Mouse (Mus musculus) kidney, adult 2 months (tissue): ENCODE measurements around the gene Bbc3. TPM values are rescaled to one million over a fixed set of nuclear protein-coding genes. Genes with fewer than 3 reads are reported as not detected.

Source experiments
- DNase-seq: peaks from one replicate; pipeline ENCODE4 v3.0.0; 2021
- H3K27ac ChIP-seq: fragments of 200-500 bp; 2 replicates; pipeline ENCODE4 v1.5.1; 2012; ENCODE audit warnings: low read depth, low read length, control low read depth, inconsistent platforms; ENCODE audit not compliant: insufficient read depth
- H3K27me3 ChIP-seq: fragments of 200-500 bp; replicated peaks from 2 replicates; pipeline ENCODE4 v1.6.1; 2012; ENCODE audit warnings: mild to moderate bottlenecking, moderate library complexity, low read length, inconsistent platforms; ENCODE audit not compliant: control insufficient read depth, insufficient read depth
- H3K36me3 ChIP-seq: fragments of 200-500 bp; 2 replicates; pipeline ENCODE4 v1.6.1; 2012; ENCODE audit warnings: mild to moderate bottlenecking, moderate library complexity, low read length, inconsistent platforms; ENCODE audit not compliant: control insufficient read depth, insufficient read depth
- H3K4me1 ChIP-seq: fragments of 200-500 bp; 2 replicates; pipeline ENCODE4 v1.6.1; 2011; ENCODE audit warnings: low read length; ENCODE audit not compliant: control insufficient read depth, insufficient read depth
- H3K4me3 ChIP-seq: fragments of 200-500 bp; 2 replicates; pipeline ENCODE4 v1.5.1; 2011; ENCODE audit warnings: mild to moderate bottlenecking, low read depth, low read length, control low read depth; ENCODE audit not compliant: insufficient read depth
- CTCF ChIP-seq: fragments of 200-500 bp; conservative IDR thresholded peaks from 2 replicates; pipeline ENCODE4 v1.5.1; 2011; ENCODE audit warnings: low read depth, mild to moderate bottlenecking, control low read depth, low read length, moderate library complexity, mixed read lengths; ENCODE audit not compliant: insufficient read depth, insufficient read length
- POLR2A ChIP-seq: fragments of 200-500 bp; IDR thresholded peaks from one replicate; pipeline ENCODE4 v1.6.1; 2011; ENCODE audit warnings: low read depth, low read length, control low read depth
- WGBS: fragments of 180-500 bp; shearing (Covaris S2); methylation state at CpG from one replicate; pipeline ENCODE4 v1.1.7; 2018; 5-methylcytosine and 5-hydroxymethylcytosine counted together
- polyA plus RNA-seq: library from polyadenylated mRNA; depleted of rRNA; stranded (reverse); fragments of >200 nt; gene quantifications from 2 replicates; pipeline ENCODE4 v1.2.3, GENCODE M21; 2012

The Bbc3 gene
- polyA plus RNA-seq, 1 experiment = 5.1 TPM

- Histone ChIP-seq H3K27ac (no peak overlapping the region), H3K27me3 (no peaks in the 10 kb centered on the region), H3K4me3 (no peak overlapping the region), H3K36me3 (no peaks in the 10 kb centered on the region), H3K4me1 (0 out of 2 replicates have a peak, but pooled peaks cover 3% of the 10 kb centered on the region)
- DNase-seq = no peak
- TF ChIP-seq POLR2A (no peak), CTCF (no peak)
- 81% methylated on average over 4 of the region's 4 CpGs for WGBS
Measured at GRCm38 (mm10) chr7:16345297-16345696, 37.1 kb downstream of the Bbc3 start.

- peak; percentile 52 for DNase-seq
- H3K4me1 ChIP-seq = no peaks in the 10 kb centered on the region
- H3K36me3 ChIP-seq = no peaks in the 10 kb centered on the region
- H3K27me3 ChIP-seq = no peaks in the 10 kb centered on the region
- H3K27ac ChIP-seq = peak overlapping the region; percentile 56; the same call in 1 of the 2 replicates
- H3K4me3 ChIP-seq = no peak overlapping the region
- 51% methylated on average over 5 of the region's 5 CpGs for WGBS
- TF ChIP-seq POLR2A (no peak), CTCF (no peak)
Measured at GRCm38 (mm10) chr7:16349999-16350398, 41.8 kb downstream of the Bbc3 start.

GRCm38 (mm10) chr7:16355854-16356594, 47.8 kb downstream of the Bbc3 start:
- Histone ChIP-seq H3K4me1 (no peaks in the 10 kb centered on the region), H3K27me3 (no peaks in the 10 kb centered on the region), H3K27ac (no peak overlapping the region), H3K4me3 (no peak overlapping the region), H3K36me3 (no peaks in the 10 kb centered on the region; the same call in 1 of the 2 replicates)
- TF ChIP-seq CTCF (no peak), POLR2A (no peak)
- no peak for DNase-seq
- 96% methylated on average over 3 of the region's 3 CpGs for WGBS

- H3K36me3 ChIP-seq = no peaks in the 10 kb centered on the region; the same call in 1 of the 2 replicates
- 93% methylated on average over 3 of the region's 3 CpGs for WGBS
- H3K4me1 ChIP-seq = no peaks in the 10 kb centered on the region
- H3K27ac ChIP-seq = no peak overlapping the region
- TF ChIP-seq POLR2A (no peak), CTCF (no peak)
- no peak for DNase-seq
- no peaks in the 10 kb centered on the region for H3K27me3 ChIP-seq
- no peak overlapping the region for H3K4me3 ChIP-seq
Measured at GRCm38 (mm10) chr7:16357602-16358001, 49.4 kb downstream of the Bbc3 start.

- Histone ChIP-seq H3K36me3 (peaks cover 4% of the 10 kb centered on the region; the same call in 1 of the 2 replicates), H3K4me1 (peaks cover 19% of the 10 kb centered on the region), H3K4me3 (no peak overlapping the region), H3K27me3 (no peaks in the 10 kb centered on the region), H3K27ac (peak overlapping the region; percentile 80)
- WGBS = 32% methylated on average over 1 of the region's 1 CpGs
- TF ChIP-seq POLR2A (no peak), CTCF (no peak)
- DNase-seq = peak; percentile 69
Measured at GRCm38 (mm10) chr7:16364319-16364718, 56.1 kb downstream of the Bbc3 start.

- H3K27ac ChIP-seq = peak overlapping the region; percentile 80
- no peak for TF ChIP-seq POLR2A
- no peak for TF ChIP-seq CTCF
- WGBS = 47% methylated on average over 4 of the region's 4 CpGs
- H3K36me3 ChIP-seq = peaks cover 4% of the 10 kb centered on the region; the same call in 1 of the 2 replicates
- no peak overlapping the region for H3K4me3 ChIP-seq
- H3K27me3 ChIP-seq = no peaks in the 10 kb centered on the region
- H3K4me1 ChIP-seq = peaks cover 19% of the 10 kb centered on the region
- peak; percentile 40 for DNase-seq
Measured at GRCm38 (mm10) chr7:16364901-16365500, 56.8 kb downstream of the Bbc3 start.

GRCm38 (mm10) chr7:16366133-16366646, 58.0 kb downstream of the Bbc3 start:
- DNase-seq = peak; percentile 46
- 52% methylated on average over 10 of the region's 10 CpGs for WGBS
- TF ChIP-seq CTCF (no peak), POLR2A (no peak)
- H3K4me1 ChIP-seq = peaks cover 24% of the 10 kb centered on the region
- H3K36me3 ChIP-seq = peaks cover 4% of the 10 kb centered on the region; the same call in 1 of the 2 replicates
- H3K27me3 ChIP-seq = no peaks in the 10 kb centered on the region
- H3K4me3 ChIP-seq = no peak overlapping the region
- H3K27ac ChIP-seq = peak overlapping the region; percentile 13
